25 mouse cellular contexts compared by ENCODE assay signal in genomic region chr19:31616830-31617229, GRCm38 (mm10).
"Had no signal": no experiment of that assay in that cellular context is flagged by ENCODE, and none has a peak within 500 bp of the region (broad histone marks: within the 10 kb centered on the region; RNA-seq: fewer than 3 reads in every experiment).

No protein-coding gene starts in this region.

- H3K27ac ChIP-seq: heart, adult 2 months; heart, embryonic 13.5 days; heart, embryonic 15.5 days; hindbrain, embryonic 13.5 days; hindbrain, embryonic 15.5 days; kidney, embryonic 15.5 days; kidney, postnatal 0 days; limb, embryonic 13.5 days had no signal

- H3K4me1 ChIP-seq: heart, embryonic 15.5 days; hindbrain, embryonic 13.5 days; hindbrain, embryonic 15.5 days; limb, embryonic 13.5 days had no signal

- DNase-seq: forebrain, postnatal 0 days; gastrocnemius, postnatal 14 days; gastrocnemius, postnatal 36 days; heart, adult 11 months; heart, adult 2 months; heart, postnatal 14 days; heart, postnatal 36 days; kidney, adult 11 months; kidney, adult 2 months; kidney, adult 9 months; kidney, postnatal 14 days; kidney, postnatal 36 days; layer of hippocampus, adult 9-11 months; layer of hippocampus, postnatal 36 days; left cerebral cortex, postnatal 4 days had no signal

- H3K4me2 ChIP-seq: heart, embryonic 11.5 days; heart, embryonic 13.5 days; heart, embryonic 15.5 days; hindbrain, embryonic 13.5 days; hindbrain, embryonic 15.5 days; kidney, embryonic 15.5 days; limb, embryonic 13.5 days had no signal

- H3K36me3 ChIP-seq: heart, embryonic 13.5 days; heart, embryonic 15.5 days; hindbrain, embryonic 13.5 days; hindbrain, embryonic 15.5 days; kidney, embryonic 15.5 days; limb, embryonic 13.5 days had no signal

- H3K9ac ChIP-seq: forebrain, postnatal 0 days; heart, embryonic 13.5 days; heart, embryonic 15.5 days; hindbrain, embryonic 13.5 days; hindbrain, embryonic 15.5 days; kidney, embryonic 15.5 days; limb, embryonic 13.5 days had no signal

- H3K4me3 ChIP-seq: heart, adult 2 months; heart, embryonic 13.5 days; heart, embryonic 15.5 days; hindbrain, embryonic 13.5 days; hindbrain, embryonic 15.5 days; kidney, embryonic 15.5 days; limb, embryonic 13.5 days had no signal

- H3K9me3 ChIP-seq: heart, embryonic 13.5 days; heart, embryonic 15.5 days; hindbrain, embryonic 13.5 days; hindbrain, embryonic 15.5 days; kidney, embryonic 15.5 days; limb, embryonic 13.5 days had no signal

- H3K27me3 ChIP-seq: heart, embryonic 13.5 days; heart, embryonic 15.5 days; hindbrain, embryonic 13.5 days; hindbrain, embryonic 15.5 days; kidney, embryonic 15.5 days; limb, embryonic 13.5 days had no signal

- ATAC-seq: forebrain, postnatal 0 days; hindbrain, postnatal 0 days; intestine, embryonic 16.5 days had no signal
